Mouse (Mus musculus): Measurements from ENCODE around the gene Nagk. TPM values are rescaled to one million over a fixed set of nuclear protein-coding genes. Genes with fewer than 3 reads are reported as not detected.
"Not testable (repeated sequence)": the region's sequence is repeated elsewhere in the genome, so short reads cannot be mapped to it uniquely, and the experiment has no call there.

Gene Nagk
- polyA plus RNA-seq, 1 experiment from 2014 or later = 23.0 TPM

GRCm38 (mm10) chr6:83778306-83778705 lies 16.5 kb upstream of the Nagk start:
- H3K4me3 ChIP-seq = no peak overlapping the region
- peaks cover 4% of the 10 kb centered on the region; the same call in 1 of the 2 replicates for H3K36me3 ChIP-seq (replicated peaks)
- H3K27ac ChIP-seq = no peak overlapping the region
- no peaks in the 10 kb centered on the region for H3K9me3 ChIP-seq
- H3K27me3 ChIP-seq (ENCODE audit: poor library complexity, severe bottlenecking) = no peaks in the 10 kb centered on the region
- WGBS = 84% methylated on average over 7 of the region's 7 CpGs
- no peak for DNase-seq (ENCODE audit: extremely low spot score, low spot score)
- H3K4me1 ChIP-seq = peaks cover 27% of the 10 kb centered on the region

GRCm38 (mm10) chr6:83779026-83779425 lies 15.8 kb upstream of the Nagk start:
- peak; percentile 42 for DNase-seq (ENCODE audit: extremely low spot score, low spot score)
- WGBS = 10% methylated on average over 5 of the region's 5 CpGs
- H3K4me1 ChIP-seq = peaks cover 20% of the 10 kb centered on the region

GRCm38 (mm10) chr6:83786426-83786825 lies 8.4 kb upstream of the Nagk start:
- Histone ChIP-seq H3K36me3 (replicated peaks) (no peaks in the 10 kb centered on the region), H3K9me3 (no peaks in the 10 kb centered on the region), H3K4me3 (no peak overlapping the region), H3K4me1 (peaks cover 13% of the 10 kb centered on the region), H3K27me3 (ENCODE audit: poor library complexity, severe bottlenecking) (no peaks in the 10 kb centered on the region), H3K27ac (no peak overlapping the region)
- WGBS = 80% methylated on average over 3 of the region's 3 CpGs
- DNase-seq (ENCODE audit: extremely low spot score, low spot score) = no peak

More at GRCm38 (mm10) chr6:83779026-83779425, 15.8 kb upstream of the Nagk start:
- Histone ChIP-seq H3K4me3 (no peak overlapping the region), H3K27me3 (ENCODE audit: poor library complexity, severe bottlenecking) (no peaks in the 10 kb centered on the region), H3K9me3 (no peaks in the 10 kb centered on the region), H3K27ac (no peak overlapping the region), H3K36me3 (replicated peaks) (no peaks in the 10 kb centered on the region)

- WGBS = 45% methylated on average over 7 of the region's 7 CpGs
- DNase-seq (ENCODE audit: extremely low spot score, low spot score) = peak; percentile 24
- H3K27ac ChIP-seq = peak overlapping the region; percentile 11; the same call in 1 of the 2 replicates
These were observed 6.2 kb upstream of the Nagk start for GRCm38 (mm10) chr6:83788554-83788953.

DNA sequence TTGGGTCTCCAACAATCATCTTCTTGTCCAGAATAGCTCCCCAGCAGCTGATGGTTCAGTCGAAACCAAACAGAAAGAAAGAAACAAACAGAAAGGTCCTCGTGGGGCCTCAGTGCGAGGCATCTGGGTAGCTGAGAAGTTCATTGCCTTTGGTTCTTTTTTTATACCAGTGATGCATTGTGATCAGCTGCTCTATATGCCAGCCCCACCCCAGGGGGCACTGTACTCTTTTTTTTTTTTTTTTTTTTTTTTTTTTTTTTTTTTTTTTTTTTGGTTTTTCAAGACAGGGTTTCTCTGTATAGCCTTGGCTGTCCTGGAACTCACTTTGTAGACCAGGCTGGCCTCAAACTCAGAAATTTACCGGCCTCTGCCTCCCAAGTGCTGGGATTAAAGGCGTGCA lies 4.2 kb upstream of the Nagk start:
- H3K4me3 ChIP-seq; H3K27ac ChIP-seq; H3K36me3 ChIP-seq (replicated peaks); DNase-seq (ENCODE audit: extremely low spot score, low spot score); H3K27me3 ChIP-seq (ENCODE audit: poor library complexity, severe bottlenecking); H3K9me3 ChIP-seq: not testable (repeated sequence)
- 93% methylated on average over 5 of the region's 5 CpGs for WGBS
- peaks cover 32% of the 10 kb centered on the region for H3K4me1 ChIP-seq

More at GRCm38 (mm10) chr6:83788554-83788953, 6.2 kb upstream of the Nagk start:
- Histone ChIP-seq H3K36me3 (replicated peaks) (no peaks in the 10 kb centered on the region), H3K9me3 (no peaks in the 10 kb centered on the region), H3K4me3 (no peak overlapping the region), H3K27me3 (ENCODE audit: poor library complexity, severe bottlenecking) (no peaks in the 10 kb centered on the region), H3K4me1 (peaks cover 14% of the 10 kb centered on the region)

DNA sequence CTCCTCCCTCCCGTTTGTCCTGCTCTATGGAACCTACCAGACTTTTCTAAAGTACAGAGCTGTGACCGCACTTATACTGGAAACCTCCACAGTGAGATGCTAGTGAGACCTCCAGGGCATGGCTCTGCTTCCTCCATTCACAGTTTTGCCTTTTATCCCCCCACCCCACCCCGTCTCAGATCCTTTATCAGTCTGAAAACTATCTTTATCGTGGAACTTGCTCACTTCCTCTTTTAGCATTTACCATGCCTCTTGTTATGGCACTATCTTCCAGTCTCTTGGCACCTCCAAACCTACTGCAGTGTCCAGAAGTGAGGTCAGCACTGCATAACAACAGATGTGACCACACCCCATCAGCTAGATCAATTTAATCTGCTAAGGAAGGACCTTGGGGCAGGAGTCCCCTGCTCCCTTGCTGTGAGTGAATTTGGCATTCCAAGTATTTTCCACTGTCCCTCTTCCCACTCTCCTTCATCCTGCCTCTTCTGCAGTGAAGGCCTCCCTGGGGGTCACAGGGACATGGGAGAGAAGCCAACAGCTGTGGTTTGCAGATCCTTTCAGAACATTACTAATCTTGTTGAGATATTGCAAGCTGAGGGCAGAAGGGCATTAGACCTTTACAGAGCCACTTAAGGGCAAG lies 3.4 kb upstream of the Nagk start:
- H3K4me3 ChIP-seq = no peak overlapping the region
- H3K36me3 ChIP-seq (replicated peaks) = no peaks in the 10 kb centered on the region
- 69% methylated on average over 4 of the region's 4 CpGs for WGBS
- H3K27me3 ChIP-seq (ENCODE audit: poor library complexity, severe bottlenecking) = no peaks in the 10 kb centered on the region
- no peaks in the 10 kb centered on the region for H3K9me3 ChIP-seq
- H3K27ac ChIP-seq = no peak overlapping the region
- DNase-seq (ENCODE audit: extremely low spot score, low spot score) = no peak
- H3K4me1 ChIP-seq = peaks cover 35% of the 10 kb centered on the region

DNA sequence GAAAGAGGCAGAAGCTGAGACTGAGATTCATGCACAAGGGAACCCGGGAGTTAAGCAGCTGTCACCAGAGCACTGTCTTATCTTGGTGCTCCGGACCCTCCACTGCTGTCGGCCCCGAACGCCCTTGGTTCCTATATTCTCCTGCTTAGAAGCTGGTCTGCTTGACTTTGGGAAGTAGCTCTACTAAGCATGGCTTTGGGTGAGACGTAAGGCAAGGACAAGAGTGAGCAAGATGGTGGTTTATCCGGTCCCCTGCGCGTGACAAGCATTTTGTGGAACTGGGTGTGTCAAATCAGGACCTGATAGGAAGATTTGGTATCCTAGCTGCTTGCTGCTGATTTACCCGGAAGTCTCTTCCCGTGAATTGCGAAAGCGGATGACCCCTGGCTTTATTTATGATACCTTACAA lies 714 bp downstream of the Nagk start:
- Histone ChIP-seq H3K9me3 (no peaks in the 10 kb centered on the region), H3K4me3 (peak overlapping the region; percentile 91), H3K4me1 (peaks cover 22% of the 10 kb centered on the region), H3K27ac (peak overlapping the region; percentile 94), H3K36me3 (replicated peaks) (peaks cover 3% of the 10 kb centered on the region), H3K27me3 (ENCODE audit: poor library complexity, severe bottlenecking) (no peaks in the 10 kb centered on the region; the same call in 1 of the 2 replicates)
- 21% methylated on average over 13 of the region's 13 CpGs for WGBS
- DNase-seq (ENCODE audit: extremely low spot score, low spot score) = no peak

DNA sequence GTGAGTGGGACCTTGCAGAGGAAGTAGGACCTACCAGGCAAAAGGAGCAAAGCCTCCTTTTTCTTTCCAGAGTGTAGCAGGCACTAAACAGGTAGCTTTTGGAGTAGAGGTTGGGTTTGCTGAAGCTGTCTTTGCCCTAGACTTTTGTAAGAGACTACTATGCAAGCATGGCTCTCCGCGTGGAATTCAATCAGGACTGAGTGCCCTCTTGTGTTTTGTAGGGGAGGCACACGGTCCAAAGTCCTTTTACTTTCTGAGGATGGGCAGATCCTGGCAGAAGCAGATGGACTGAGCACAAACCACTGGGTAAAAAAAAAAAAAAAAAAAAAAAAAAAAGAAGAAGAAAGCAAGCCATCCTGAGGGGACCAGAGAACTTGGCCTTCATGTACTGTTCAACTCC lies 1.9 kb downstream of the Nagk start:
- no peaks in the 10 kb centered on the region; the same call in 1 of the 2 replicates for H3K27me3 ChIP-seq (ENCODE audit: poor library complexity, severe bottlenecking)
- H3K36me3 ChIP-seq (replicated peaks) = peaks cover 15% of the 10 kb centered on the region
- H3K4me1 ChIP-seq = peaks cover 22% of the 10 kb centered on the region
- no peaks in the 10 kb centered on the region for H3K9me3 ChIP-seq
- 66% methylated on average over 3 of the region's 3 CpGs for WGBS
- no peak overlapping the region for H3K4me3 ChIP-seq
- DNase-seq (ENCODE audit: extremely low spot score, low spot score) = no peak
- H3K27ac ChIP-seq = no peak overlapping the region

DNA sequence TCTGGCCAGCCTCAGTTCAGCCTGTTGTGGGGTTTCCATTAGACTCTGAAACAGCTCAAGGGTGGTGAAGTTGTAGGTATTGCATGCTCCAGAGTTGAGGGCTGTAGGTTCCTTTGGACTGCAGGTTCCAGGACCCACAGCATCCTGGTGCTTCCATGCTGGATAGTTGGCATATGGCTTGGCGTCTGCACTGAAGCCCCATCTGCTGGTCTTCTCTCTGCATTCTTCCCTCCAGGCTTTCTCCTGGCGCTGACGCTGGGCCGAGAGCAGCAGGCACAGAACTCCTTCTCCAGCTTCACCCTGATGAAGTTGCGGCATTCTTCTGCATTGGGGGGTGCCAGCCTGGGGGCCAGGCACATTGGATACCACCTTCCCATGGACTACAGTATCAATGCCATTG lies 7.3 kb downstream of the Nagk start:
- peaks cover 48% of the 10 kb centered on the region for H3K36me3 ChIP-seq (replicated peaks)
- H3K4me1 ChIP-seq = no peaks in the 10 kb centered on the region
- H3K4me3 ChIP-seq = no peak overlapping the region
- H3K27ac ChIP-seq = no peak overlapping the region
- H3K27me3 ChIP-seq (ENCODE audit: poor library complexity, severe bottlenecking) = no peaks in the 10 kb centered on the region; the same call in 1 of the 2 replicates
- no peaks in the 10 kb centered on the region for H3K9me3 ChIP-seq
- 91% methylated on average over 5 of the region's 5 CpGs for WGBS
- DNase-seq (ENCODE audit: extremely low spot score, low spot score) = no peak

DNA sequence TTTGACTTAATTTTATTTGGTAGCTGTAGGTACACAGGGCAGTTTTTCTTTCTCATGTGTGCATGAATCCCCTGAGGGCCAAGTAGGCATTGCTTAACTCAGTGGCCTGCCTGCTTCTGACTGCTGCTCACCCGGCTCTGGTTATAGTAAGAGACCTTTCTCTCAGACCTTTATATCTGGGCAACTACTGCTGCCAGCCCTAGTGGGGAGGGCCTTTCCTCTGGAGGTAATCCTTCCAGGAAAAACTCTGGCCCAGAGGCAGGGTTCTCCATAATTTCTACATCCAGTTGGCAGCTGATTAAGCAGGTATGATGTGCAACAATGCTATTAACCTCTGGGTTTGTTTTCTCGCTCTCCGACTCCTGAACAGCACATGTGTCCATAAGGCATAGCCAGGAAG lies 8.1 kb downstream of the Nagk start:
- Histone ChIP-seq H3K4me3 (no peak overlapping the region), H3K27me3 (ENCODE audit: poor library complexity, severe bottlenecking) (no peaks in the 10 kb centered on the region), H3K36me3 (replicated peaks) (peaks cover 56% of the 10 kb centered on the region), H3K4me1 (no peaks in the 10 kb centered on the region), H3K9me3 (no peaks in the 10 kb centered on the region), H3K27ac (no peak overlapping the region)
- no peak for DNase-seq (ENCODE audit: extremely low spot score, low spot score)
- WGBS = 91% methylated on average over 3 of the region's 3 CpGs

- Histone ChIP-seq H3K27ac (no peak overlapping the region), H3K27me3 (ENCODE audit: poor library complexity, severe bottlenecking) (no peaks in the 10 kb centered on the region), H3K36me3 (replicated peaks) (peaks cover 76% of the 10 kb centered on the region), H3K9me3 (no peaks in the 10 kb centered on the region), H3K4me1 (peaks cover 21% of the 10 kb centered on the region), H3K4me3 (no peak overlapping the region)
- WGBS = 94% methylated on average over 3 of the region's 3 CpGs
- DNase-seq (ENCODE audit: extremely low spot score, low spot score) = no peak
These were observed 21.0 kb downstream of the Nagk start for GRCm38 (mm10) chr6:83815801-83816200.

- H3K27ac ChIP-seq = peak overlapping the region; percentile 52; the same call in 1 of the 2 replicates
- DNase-seq (ENCODE audit: extremely low spot score, low spot score) = no peak
- H3K4me1 ChIP-seq = peaks cover 21% of the 10 kb centered on the region
- no peaks in the 10 kb centered on the region for H3K9me3 ChIP-seq
- no peaks in the 10 kb centered on the region for H3K27me3 ChIP-seq (ENCODE audit: poor library complexity, severe bottlenecking)
- H3K4me3 ChIP-seq = no peak overlapping the region
- H3K36me3 ChIP-seq (replicated peaks) = peaks cover 46% of the 10 kb centered on the region
- whole genome bisulfite sequencing = 79% methylated on average over 1 of the region's 1 CpGs
These were observed 24.2 kb downstream of the Nagk start for GRCm38 (mm10) chr6:83818996-83819395.

DNA sequence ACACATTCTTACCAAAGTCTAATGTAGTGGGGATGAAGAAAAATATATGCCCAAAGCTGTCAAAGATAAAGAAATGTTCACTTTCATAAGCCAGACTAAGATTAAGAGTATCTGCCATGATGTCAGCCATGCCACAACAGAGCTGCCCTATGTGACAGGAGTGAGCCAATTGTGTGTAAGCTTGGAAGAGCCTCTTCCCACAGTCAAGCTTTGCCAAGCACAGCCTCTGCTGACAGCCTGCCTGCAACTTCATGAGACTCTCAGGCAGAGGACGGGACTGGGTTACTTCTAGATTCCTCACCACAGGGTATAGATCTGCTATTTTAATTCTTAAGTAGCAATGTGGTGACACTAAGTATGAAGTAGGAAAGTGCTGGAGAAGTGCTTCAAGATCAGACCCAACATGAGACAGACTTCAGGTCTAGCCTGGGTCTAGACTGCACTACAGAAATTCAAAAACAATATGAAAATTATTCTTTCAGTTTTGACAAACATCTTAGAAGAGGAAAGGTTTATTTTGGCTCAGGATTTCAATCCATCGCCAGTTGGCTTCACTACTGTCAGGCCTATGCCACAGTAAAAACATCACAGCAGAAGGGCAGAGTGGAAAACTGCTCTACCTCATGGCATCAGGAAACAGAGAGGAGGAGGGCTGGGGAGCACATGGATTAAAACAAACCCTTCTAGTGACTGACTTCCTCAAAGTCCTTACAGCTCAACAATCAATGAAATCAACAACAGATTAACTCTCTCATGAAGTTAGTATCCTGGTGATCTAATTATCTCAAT lies 26.1 kb downstream of the Nagk start:
- Histone ChIP-seq H3K27me3 (ENCODE audit: poor library complexity, severe bottlenecking) (no peaks in the 10 kb centered on the region), H3K36me3 (replicated peaks) (peaks cover 26% of the 10 kb centered on the region), H3K4me3 (no peak overlapping the region), H3K9me3 (no peaks in the 10 kb centered on the region), H3K27ac (no peak overlapping the region), H3K4me1 (peaks cover 21% of the 10 kb centered on the region)
- DNase-seq (ENCODE audit: extremely low spot score, low spot score) = no peak
- 95% methylated on average over 2 of the region's 2 CpGs for WGBS

Data from forebrain, embryonic 10.5 days (tissue).